Mouse (Mus musculus) C2C12 (cell line): Measurements from ENCODE around the gene Hist1h4a.
A peak's percentile ranks its signal among the peaks of the same experiment; 100 is the strongest.

Experiments used
- CEBPB ChIP-seq: IDR thresholded peaks from one replicate; pipeline ENCODE4 v1.6.1; 2011; ENCODE audit warnings: low read depth, mild to moderate bottlenecking, control low read depth, moderate library complexity
- CTCF ChIP-seq: IDR thresholded peaks from one replicate; pipeline ENCODE4 v1.5.1; 2011; ENCODE audit not compliant: control insufficient read depth, insufficient read depth, insufficient read length
- FOSL1 ChIP-seq: IDR thresholded peaks from one replicate; pipeline ENCODE4 v1.8.0; 2011; ENCODE audit warnings: mild to moderate bottlenecking, low read length; ENCODE audit not compliant: poor library complexity, insufficient read depth, severe bottlenecking
- MYOD1 ChIP-seq: IDR thresholded peaks from one replicate; pipeline ENCODE4 v1.6.1; 2011; ENCODE audit warnings: low read depth; ENCODE audit not compliant: control insufficient read depth, insufficient read length
- MYOG ChIP-seq: IDR thresholded peaks from one replicate; pipeline ENCODE4 v1.6.1; 2011; ENCODE audit not compliant: control insufficient read depth, insufficient read length; ENCODE audit errors: extremely low read depth
- USF1 ChIP-seq: IDR thresholded peaks from one replicate; pipeline ENCODE4 v1.6.1; 2011; ENCODE audit warnings: low read depth, mild to moderate bottlenecking, control low read depth, moderate library complexity

GRCm38 (mm10) chr13:23739069-23739921, 21.7 kb downstream of the Hist1h4a start:
- no peak for TF ChIP-seq CTCF
- TF ChIP-seq FOSL1 = no peak
- no peak for TF ChIP-seq CEBPB
- peak; percentile 8 for TF ChIP-seq MYOD1
- no peak for TF ChIP-seq MYOG
- no peak for TF ChIP-seq USF1
